Mouse (Mus musculus) bone marrow macrophage, adult 2 months (primary cell): ENCODE data around the gene Hdgfl2.

Experiments
- CTCF ChIP-seq: IDR thresholded peaks from 2 replicates; pipeline ENCODE4 v1.5.1; 2012; ENCODE audit warnings: low read depth, mild to moderate bottlenecking, low read length, moderate library complexity
- POLR2A ChIP-seq: IDR thresholded peaks from 2 replicates; pipeline ENCODE4 v1.6.1; 2012; ENCODE audit warnings: mild to moderate bottlenecking, low read depth, low read length, borderline replicate concordance

GRCm38 (mm10) chr17:56062081-56062480 is 17.4 kb upstream of the Hdgfl2 start:
- TF ChIP-seq CTCF (no peak), POLR2A (no peak)
